Mouse (Mus musculus): ENCODE measurements around the gene Sptan1.

GRCm38 (mm10) chr2:29973525-29973924, 8.2 kb downstream of the Sptan1 start:
- TF ChIP-seq GATA1 (IDR thresholded peaks at IDR 0.05; ENCODE audit: borderline replicate concordance, low read length) (no peak), FLI1 (IDR thresholded peaks at IDR 0.05; ENCODE audit: low read length) (no peak)
